Mouse (Mus musculus) left cerebral cortex, postnatal 14 days (tissue): ENCODE results near the gene Gm20388. TPM values are rescaled to one million over a fixed set of nuclear protein-coding genes. Genes with fewer than 3 reads are reported as not detected.
A peak's percentile ranks its signal among the peaks of the same experiment; 100 is the strongest.

Source experiments
- DNase-seq, 2 experiments: peaks; one replicate each; pipeline ENCODE4 v3.0.0; 2021 to 2022; ENCODE audit warnings: low spot score in 2 of 2, mixed read lengths in 1 of 2
- intact Hi-C: fragments of 180-260 bp; cut with DNase I; formaldehyde crosslinking; loops from one replicate; pipeline ENCODE4 v1.15.1; 2025
- total RNA-seq, 2 experiments: library from RNA; stranded (reverse); gene quantifications; 2 replicates each; pipeline ENCODE4 v1.2.3; 2021

Gm20388 gene
- total RNA-seq, 2 experiments from 2014 or later = 2.8 to 7.3 TPM

DNA sequence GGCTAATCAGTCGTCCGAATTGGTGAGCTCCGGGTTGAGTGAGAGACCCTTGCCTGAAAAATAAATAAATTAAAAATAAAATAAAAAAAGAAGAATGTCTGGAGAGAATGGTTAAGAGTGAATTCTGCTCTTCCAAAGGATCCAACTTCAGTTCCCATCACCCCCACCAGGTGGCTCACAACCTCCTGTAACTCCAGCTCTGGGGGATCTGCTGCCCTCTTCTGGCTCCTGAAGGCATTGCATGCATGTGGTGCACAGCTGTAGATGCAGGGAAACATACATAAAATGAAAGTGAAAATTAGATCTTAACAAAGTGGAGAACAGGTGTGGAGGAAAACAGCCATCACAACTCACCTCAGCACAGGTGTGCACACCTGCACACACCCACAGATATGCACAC lies 1840.8 kb downstream of the Gm20388 start:
- DNase-seq = peak; percentile 79 to 89
- intact Hi-C loops = no loop called here

DNA sequence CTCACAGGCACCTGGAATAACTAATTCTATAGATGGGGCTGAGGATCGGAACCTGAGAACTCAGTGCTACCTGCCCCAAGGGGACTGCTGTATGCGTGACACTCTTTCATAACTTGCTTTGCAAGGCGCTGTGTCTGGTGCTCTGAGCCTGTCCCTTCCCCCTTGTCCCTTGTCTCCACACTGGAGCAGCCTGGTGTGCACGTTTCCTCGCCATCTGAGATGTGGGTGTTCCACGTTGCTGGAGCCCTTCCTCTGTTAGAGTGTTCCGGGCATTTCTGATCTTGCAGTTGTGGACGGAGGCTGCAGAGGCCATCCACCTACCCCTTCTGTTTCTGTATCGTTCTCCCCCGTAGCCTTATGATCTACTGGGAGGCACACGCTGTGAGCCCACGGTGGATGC lies 1847.8 kb downstream of the Gm20388 start:
- peak; percentile 26 to 47 for DNase-seq
- intact Hi-C loops = no loop called here

DNA sequence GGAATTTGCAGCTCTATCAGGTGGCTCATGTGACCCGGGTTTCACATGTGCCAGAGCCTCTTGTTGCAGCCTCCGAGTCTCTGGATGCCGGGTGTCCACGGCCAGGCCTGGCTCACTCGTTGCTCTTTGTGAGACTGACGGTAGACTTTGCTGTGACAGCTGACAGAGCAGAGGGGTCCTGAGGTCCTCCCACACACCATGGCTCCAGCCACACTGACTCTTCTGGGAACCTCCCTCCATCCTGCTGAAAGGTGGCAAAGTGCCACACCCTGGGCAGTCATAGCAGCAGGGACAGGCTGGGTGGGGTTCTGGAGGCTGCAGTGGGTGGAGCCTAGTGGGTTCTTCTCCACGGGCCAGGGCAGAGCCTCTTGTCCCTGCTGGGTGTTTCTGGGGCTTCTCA lies 1849.8 kb downstream of the Gm20388 start:
- intact Hi-C loops = no loop called here
- DNase-seq = no peak

DNA sequence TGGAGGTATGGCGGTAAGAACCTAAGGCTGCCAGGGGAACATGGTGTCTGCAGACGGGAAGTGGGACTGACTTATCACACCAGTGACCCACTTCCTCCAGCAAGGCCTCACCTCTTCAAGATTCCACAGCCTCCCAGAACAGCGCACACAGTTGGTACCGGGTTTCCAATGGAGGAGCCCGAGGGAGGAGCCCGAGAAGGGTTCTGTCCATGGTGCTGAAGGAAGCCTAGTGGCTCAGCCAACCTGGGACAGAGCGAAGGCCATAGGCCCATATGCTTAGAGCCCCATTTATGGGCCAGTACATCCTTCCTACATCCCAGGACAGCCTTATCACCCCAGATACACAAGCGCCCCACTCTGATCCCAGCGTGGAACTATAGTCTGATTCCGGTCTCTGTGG lies 1850.8 kb downstream of the Gm20388 start:
- intact Hi-C loops = no loop called here
- DNase-seq = no peak

DNA sequence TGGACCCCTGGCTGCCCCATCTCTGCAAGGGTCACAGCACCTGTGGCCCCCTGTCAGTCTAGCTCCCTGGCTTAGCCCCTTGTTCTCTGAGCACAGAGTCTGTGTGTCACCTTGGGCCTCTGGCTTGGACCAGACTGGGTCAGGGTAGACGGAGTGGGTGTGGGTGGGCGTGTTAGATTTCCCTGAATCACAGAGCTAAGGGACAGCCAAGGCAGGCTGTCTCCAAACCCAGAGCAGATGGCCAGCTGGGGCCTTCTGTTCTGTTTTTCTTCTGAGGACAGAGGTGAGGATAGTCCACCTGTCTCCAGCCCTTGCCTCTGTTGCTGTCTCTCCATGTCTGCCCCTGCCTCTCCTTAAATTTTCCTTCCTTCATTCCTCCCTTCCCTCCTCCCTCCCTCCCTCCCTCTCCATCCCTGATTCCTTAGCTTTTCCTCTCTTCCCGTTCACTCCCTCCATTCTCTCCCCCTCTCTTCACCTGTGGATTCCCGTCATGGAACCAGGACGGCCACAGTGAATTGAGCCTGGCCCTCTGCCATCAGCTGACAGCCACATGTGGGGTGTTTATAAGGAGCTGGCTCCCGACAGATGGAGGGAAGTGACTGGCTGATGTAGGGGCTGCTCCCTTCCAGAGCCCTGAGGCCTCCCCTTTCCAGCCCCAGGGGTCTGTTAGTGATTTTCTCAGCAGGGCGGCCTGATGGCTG lies 1852.5 kb downstream of the Gm20388 start:
- DNase-seq = no peak
- intact Hi-C loops = no loop called here

DNA sequence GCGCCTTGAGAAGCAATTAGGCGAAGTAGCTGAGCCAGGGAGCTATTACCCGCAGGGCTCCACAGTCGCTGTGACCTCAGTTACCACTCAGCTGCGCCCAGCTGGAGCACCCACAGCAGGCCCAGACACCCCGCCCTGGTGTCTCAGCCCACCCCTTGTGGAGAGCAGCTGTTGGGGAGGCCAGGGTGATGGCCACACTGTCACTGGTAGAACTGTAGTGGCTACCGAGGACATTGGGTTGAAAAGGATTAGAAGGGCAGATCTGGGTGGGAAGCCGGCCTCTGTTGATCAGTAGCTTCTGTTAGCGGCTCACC lies 1853.0 kb downstream of the Gm20388 start:
- intact Hi-C loops = no loop called here
- no peak for DNase-seq

DNA sequence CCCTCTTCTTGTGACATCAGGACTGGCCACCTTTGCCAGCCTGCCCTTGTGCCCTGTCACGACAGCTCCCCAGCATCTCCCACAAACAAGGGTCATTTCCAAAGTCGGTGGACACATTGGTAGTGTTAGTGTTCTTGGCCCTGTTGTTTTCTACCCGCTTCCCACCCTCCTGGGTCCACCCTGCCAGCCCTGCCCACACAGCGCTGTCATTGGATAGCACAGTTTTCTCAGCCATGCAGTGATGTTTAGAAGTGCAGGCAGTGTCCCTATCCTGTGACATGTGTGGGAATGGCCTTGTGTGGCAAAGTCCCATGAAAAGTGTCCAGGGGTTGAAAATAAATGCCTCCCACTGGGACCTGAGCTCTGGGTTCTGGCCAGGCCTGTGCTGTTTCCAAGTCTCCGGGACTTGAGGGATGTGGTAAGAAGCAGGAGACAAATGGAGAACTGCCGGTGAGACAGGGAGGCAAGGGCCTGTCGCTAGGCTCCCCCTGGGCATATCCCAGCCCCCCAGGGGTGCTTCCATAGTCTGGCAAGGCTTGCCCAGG lies 1855.0 kb downstream of the Gm20388 start:
- intact Hi-C loops = no loop called here
- DNase-seq = no peak

DNA sequence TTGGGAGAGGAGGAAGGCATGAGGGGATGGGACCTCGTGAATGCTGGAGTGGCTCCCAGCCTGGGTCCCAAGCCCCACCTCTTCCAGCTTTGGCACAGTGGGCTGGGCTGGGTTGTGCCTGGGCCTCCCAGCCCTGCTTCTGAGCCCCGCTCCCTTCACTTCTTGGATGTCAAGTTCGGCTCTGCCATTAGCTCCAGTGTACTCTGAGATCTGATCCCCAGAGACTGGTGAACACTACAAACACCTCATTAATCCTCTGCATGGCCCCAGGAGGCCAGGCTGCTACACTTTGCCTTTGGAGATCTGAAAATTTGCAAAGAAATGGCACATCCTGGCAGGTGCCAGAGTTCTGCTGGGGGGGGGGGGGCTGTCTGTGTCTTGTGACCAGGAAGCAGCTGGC lies 1858.5 kb downstream of the Gm20388 start:
- intact Hi-C loops = no loop called here
- DNase-seq = no peak

DNA sequence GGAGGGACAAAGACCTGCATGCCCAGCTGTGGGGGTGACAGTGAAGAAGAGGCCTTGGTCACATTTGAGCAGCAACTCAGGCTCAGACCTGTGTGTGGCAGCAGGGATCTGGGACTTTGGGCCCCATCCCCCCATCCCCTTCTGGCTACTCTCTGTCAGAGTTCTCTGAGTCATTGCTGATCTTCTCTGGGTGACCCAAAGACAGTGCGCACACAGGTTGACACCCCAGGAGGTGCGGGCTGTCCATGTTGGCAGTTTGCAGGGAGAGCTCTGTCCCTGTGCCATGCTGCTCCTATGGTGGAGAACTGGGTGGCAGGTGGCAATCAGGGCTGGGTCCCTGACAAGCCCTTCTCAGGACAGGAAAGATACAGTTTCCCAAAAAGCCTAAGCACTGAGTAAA lies 1859.0 kb downstream of the Gm20388 start:
- no peak for DNase-seq
- intact Hi-C loops = loop anchor here (5.0 kb wide), 1 partner anchor 37 kb away; no protein-coding TSS in a partner anchor

DNA sequence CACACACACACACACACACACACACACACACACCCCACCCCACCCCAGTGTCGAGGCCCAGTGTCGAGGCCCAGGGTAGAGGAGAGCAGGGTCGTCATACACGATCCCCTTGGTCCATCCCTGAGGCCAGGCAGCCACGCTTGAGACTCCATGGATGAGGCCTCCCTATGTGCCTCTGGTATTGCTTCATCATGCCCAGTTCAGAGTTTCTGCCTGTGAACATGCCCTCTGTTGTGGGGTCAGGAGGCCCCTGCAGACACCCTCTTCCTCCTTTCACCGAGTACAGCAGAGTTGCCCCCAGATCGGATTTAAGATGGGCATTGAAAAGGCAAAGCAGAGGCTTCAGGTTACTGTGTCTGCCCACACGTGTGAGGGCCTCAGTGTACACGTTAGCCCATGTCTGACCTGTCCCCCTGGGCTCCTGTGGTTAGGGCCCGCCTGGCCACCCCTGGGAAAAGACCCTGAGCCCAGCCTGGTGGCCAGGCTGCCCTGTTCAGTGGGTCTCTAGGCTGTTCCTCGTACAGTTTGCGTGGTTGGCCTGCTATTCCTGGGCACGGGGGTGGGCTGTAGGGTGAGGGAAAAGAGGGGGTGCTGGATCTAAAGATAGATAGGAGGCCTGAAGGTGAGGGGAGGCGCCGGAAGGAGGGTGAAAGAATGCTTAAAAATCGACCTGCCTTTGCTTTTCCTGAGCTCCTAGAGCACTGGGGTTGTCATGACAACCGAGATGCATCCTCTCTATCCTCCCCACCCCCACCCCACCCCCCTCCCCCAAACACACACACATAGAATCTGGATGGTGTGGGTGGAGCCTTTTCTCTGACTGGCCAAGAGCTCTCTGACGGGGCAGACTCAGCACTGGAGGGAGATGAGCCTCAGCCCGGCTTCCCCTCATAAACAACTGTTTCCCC lies 1860.5 kb downstream of the Gm20388 start:
- peak; percentile 56 to 80 for DNase-seq
- intact Hi-C loops = loop anchor here (5.0 kb wide), 1 partner anchor 39 kb away; no protein-coding TSS in a partner anchor

DNA sequence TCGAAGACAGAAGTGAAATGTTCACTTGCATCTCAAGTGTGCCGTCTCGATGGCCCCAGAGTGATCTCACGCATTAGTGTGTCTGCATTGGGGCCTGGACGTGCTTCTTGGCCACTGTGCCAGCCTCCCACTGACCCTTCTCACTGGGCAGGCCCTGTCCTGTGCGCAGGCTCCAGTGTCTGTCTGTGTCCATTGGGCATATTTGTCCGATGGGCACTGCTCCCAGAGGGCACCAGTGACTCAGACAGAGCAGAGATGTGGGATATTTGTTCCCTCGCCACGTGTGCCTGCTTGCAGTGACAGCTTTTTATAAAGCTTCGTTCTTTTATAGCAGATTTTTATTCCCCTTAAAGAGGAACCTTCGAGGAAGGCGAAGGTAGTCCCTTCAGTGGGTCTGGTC lies 1863.2 kb downstream of the Gm20388 start:
- DNase-seq = no peak
- intact Hi-C loops = loop anchor here (5.0 kb wide), 1 partner anchor 42 kb away; no protein-coding TSS in a partner anchor

DNA sequence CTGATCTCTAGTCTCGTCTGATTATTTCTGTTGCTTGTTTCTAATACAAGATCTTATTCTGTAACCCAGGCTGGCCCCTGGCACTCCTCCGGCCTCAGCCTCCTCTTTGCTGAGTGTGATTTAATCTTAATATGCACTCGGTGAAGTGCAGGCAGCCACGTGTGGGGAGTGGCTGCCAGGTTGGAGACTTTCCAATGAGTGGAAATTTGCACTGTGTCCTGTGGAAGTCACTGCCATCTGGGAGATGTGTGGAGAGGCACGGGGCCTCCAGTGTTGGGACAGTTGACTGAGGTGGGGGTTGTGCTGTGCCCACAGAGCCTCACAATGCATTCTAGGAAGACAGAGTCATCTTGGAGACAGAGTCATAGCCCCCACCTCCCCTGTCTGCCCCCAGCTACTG lies 1871.9 kb downstream of the Gm20388 start:
- intact Hi-C loops = no loop called here
- no peak for DNase-seq

DNA sequence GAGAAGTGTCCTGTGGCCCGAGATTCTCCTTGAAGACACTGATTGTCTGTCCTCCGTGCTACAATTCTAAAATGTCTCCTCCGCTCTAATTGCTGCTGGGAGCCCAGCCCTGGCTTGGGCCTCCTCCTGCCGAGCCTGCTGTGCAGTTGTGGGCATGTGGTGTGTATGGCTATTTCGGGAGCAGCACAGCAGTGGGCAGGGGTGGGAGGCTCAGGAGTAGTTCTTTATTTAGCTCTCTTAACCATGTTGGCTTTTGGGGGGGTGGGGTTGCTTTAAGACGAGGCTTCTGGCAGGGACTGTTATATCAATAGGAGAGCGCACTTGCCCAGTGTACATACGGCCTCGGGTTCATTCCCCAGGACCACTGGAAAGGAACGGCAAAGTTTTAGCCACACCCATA lies 1875.9 kb downstream of the Gm20388 start:
- intact Hi-C loops = no loop called here
- DNase-seq = peak; percentile 67 to 79

DNA sequence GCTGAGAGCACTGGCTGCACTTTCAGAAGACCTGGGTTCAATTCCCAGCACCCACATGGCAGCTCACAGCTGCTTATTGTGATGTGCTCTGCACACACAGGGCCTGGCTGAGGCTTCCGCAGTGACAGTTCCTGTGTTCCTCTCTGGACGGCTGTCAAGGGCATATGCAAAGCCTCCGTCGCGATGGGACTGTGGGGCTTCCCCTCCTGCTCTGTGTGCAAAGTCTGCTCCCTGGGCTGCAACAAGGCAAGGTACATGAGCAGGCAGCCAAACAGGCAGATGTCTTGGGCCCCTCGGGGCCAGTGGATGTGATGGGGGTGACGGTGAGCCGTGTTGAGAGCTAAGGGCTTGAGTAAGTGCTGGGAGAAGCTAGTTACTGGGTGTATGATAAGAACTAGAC lies 1878.1 kb downstream of the Gm20388 start:
- no peak for DNase-seq
- intact Hi-C loops = no loop called here

DNA sequence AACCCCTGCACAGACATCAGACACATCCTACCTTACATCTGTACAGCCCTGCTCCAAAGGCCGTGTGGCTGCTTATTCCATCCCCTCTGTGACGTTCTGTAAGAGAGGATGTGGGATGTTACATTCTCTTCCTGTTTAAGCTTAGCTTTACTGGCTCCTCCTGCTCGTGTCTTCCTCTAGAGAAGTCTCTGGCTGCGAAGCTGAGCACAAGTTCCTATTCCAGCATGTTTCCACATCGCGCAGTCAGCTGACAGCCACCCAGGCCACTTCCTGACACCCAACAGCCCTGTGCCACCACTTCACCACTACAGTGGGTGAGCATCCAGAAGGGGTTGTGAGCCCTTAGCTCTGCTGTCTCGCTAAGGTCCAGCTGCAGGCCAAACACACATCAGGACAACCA lies 1881.5 kb downstream of the Gm20388 start:
- intact Hi-C loops = no loop called here
- DNase-seq = no peak

DNA sequence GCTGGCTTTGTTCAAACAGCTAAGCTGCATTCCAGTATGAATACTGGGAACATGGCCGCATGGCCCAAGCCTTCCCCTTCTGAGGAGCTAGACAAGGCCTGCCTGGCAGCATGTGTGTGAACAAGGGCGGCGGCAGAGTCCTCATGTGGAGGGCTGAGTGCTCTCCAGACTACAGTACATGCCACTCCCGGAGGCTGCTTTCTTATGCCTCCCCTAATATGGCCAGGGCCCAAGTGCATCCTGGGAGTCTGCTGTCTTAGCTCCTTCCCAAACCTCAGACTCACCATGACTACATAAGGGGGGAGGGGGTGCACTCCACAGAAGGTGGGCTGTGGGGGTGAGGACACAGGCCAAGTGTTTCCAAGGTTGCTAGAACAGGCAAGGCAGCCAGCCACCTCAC lies 1882.0 kb downstream of the Gm20388 start:
- intact Hi-C loops = no loop called here

DNA sequence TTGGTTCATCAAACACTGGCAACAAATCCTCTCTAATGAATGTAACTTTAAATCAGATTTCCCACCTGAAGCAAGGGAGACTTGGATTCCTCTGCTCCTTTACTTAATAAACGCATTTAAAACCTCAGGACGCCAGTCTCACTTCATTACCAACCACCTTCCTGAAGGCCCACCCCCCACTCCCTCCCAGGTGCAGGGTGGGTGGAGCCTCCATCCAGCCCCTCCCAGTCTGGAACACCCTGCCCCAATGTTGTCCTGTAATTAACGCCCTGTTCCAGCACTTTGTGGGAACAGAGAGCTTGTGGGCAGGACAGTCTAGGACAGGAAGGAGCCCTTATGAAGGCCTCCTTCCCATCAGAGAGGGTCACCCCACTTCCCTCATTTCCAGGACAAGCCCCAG lies 1883.5 kb downstream of the Gm20388 start:
- intact Hi-C loops = no loop called here
- DNase-seq = no peak

More for the DNA sequence above, 1882.0 kb downstream of the Gm20388 start:
- no peak for DNase-seq

DNA sequence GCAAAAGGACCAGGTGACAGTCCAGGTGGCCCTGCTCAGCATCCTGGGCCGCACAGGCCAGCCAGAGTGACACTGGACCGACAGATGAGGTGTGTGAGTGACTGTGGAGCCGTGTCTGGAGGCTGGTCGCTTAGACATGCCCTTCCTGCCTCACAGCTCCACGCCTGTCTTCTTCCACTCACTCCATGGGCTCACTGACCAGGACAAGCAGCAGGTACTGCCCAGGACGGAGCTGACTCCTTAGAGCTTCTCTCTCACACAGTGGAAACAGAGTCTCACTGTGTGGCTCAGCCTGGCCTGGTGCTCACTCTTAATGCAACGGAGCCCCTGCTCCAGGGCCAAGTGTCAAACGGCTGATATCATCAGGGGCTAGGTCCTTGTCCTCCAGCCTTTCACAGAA lies 1884.8 kb downstream of the Gm20388 start:
- intact Hi-C loops = no loop called here
- no peak for DNase-seq

DNA sequence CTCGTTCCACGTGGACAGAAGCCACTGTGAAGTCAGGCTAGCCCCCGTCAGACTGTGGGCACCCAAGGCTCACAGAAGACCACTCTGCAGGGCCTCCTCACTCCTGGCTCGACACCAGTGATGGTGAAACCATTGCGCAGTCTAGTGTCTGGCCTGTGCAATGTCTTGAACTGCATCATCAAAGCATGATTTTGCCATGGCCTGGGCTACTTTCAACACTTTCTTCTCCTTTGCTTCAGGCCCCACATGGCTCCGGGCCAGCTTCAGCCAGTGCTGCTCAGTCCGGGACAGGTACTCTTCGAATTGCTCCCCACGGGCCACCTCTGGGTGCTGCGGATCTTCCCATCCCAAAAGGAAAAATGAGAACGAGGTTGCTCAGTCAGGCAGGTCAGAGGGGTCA lies 1885.8 kb downstream of the Gm20388 start:
- intact Hi-C loops = no loop called here
- DNase-seq = no peak

DNA sequence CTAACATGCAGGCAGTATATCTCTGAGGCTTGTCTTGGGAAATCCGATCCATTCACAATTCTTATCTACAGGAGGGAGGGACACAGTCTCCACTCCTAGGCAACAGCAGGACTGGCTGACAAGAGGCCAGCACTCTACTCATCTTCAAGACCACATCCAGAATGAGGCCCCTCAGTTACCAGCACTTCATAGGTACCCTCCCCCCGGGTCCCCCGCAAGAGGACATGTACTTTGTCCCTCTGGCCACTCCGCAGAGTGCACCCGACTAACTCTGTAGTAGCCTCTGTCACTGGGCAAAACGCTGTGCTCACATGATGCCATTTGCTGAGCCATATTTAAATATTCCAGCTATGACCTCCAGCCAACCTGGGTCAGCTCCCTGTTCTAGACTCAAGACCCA lies 1887.8 kb downstream of the Gm20388 start:
- intact Hi-C loops = no loop called here
- no peak for DNase-seq

DNA sequence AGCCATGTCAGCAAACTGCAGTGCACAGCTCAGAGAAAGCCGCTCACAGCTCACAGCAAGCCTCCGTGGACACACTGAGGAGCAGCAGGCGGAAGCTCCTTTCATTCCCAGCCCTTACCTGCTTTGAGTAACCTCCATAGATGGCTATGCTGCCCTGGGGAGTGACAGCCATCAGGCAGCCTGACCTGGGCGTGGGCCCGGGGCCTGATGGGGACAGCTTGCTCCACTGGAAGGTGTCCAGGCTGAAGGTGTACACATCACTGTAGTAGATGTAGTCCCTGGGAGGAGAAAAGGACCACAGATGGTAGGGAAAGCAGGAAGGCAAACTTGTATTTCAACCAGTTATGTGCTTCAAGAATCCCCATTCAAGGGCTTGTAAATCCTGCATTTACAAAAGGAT lies 1894.2 kb downstream of the Gm20388 start:
- no peak for DNase-seq
- intact Hi-C loops = no loop called here
